Mouse (Mus musculus) MEL (cell line): ENCODE results near the gene Lexm. TPM values are rescaled to one million over a fixed set of nuclear protein-coding genes. Genes with fewer than 3 reads are reported as not detected.
A peak's percentile ranks its signal among the peaks of the same experiment; 100 is the strongest.

Source experiments
- DNase-seq: peaks from one replicate; pipeline ENCODE4 v3.0.0; 2011; ENCODE audit warnings: low read depth, low spot score
- H3K27ac ChIP-seq: 2 replicates; pipeline ENCODE4 v1.5.1; 2012; ENCODE audit warnings: low read depth, mild to moderate bottlenecking, control low read depth, low read length, moderate library complexity; ENCODE audit not compliant: control insufficient read depth
- H3K27me3 ChIP-seq, 2 experiments: fragments of 150-350 bp in 1 of 2; sonication (generic) in 1 of 2; 2 replicates each; pipeline ENCODE4 v1.6.1; 2012; ENCODE audit warnings: low read length in 2 of 2, mild to moderate bottlenecking in 2 of 2, improper control_type of control experiment in 1 of 2, moderate library complexity in 1 of 2; ENCODE audit not compliant: insufficient read depth in 2 of 2, control insufficient read depth in 1 of 2
- H3K36me3 ChIP-seq, 2 experiments: 2 replicates each; pipeline ENCODE4 v1.6.1; 2012 to 2014; ENCODE audit warnings: low read length in 2 of 2, improper control_type of control experiment in 1 of 2, inconsistent platforms in 1 of 2, mild to moderate bottlenecking in 1 of 2; ENCODE audit not compliant: insufficient read depth in 2 of 2, control insufficient read depth in 1 of 2
- H3K4me1 ChIP-seq, 2 experiments: fragments of 150-350 bp in 1 of 2; sonication (generic) in 1 of 2; 2 replicates each; pipeline ENCODE4 v1.6.1; 2012; ENCODE audit warnings: low read length in 2 of 2, improper control_type of control experiment in 1 of 2, mild to moderate bottlenecking in 1 of 2; ENCODE audit not compliant: insufficient read depth in 2 of 2, control insufficient read depth in 1 of 2
- H3K4me3 ChIP-seq, 2 experiments: fragments of 150-350 bp in 1 of 2; sonication (generic) in 1 of 2; 2 replicates each; pipeline ENCODE4 v1.5.1; 2012; ENCODE audit warnings: low read depth in 2 of 2, low read length in 2 of 2, mild to moderate bottlenecking in 2 of 2, moderate library complexity in 2 of 2, control low read depth in 1 of 2, improper control_type of control experiment in 1 of 2; ENCODE audit not compliant: control insufficient read depth in 1 of 2, insufficient read depth in 1 of 2
- H3K79me2 ChIP-seq: 2 replicates; pipeline ENCODE4 v1.6.1; 2012; ENCODE audit warnings: mild to moderate bottlenecking, low read length, moderate library complexity; ENCODE audit not compliant: control insufficient read depth, poor library complexity, insufficient read depth
- H3K9ac ChIP-seq: 2 replicates; pipeline ENCODE4 v1.6.1; 2012; ENCODE audit warnings: low read depth, mild to moderate bottlenecking, control low read depth, low read length, moderate library complexity; ENCODE audit not compliant: control insufficient read depth, poor library complexity, severe bottlenecking
- H3K9me3 ChIP-seq: fragments of 150-350 bp; sonication (generic); replicated peaks from 2 replicates; pipeline ENCODE4 v1.6.1; 2012; ENCODE audit warnings: mild to moderate bottlenecking, low read length, improper control_type of control experiment, moderate library complexity; ENCODE audit not compliant: insufficient read depth
- BHLHE40 ChIP-seq: IDR thresholded peaks from 2 replicates; pipeline ENCODE4 v1.6.1; 2012; ENCODE audit warnings: low read depth, mild to moderate bottlenecking, inconsistent platforms, low read length, improper control_type of control experiment, borderline replicate concordance
- CTCF ChIP-seq, 3 experiments: IDR thresholded peaks in 2 of 3; conservative IDR thresholded peaks in 1 of 3; 2 replicates each; pipeline ENCODE4 v1.5.1; 2011 to 2012; ENCODE audit warnings: low read length in 3 of 3, low read depth in 2 of 3, mild to moderate bottlenecking in 2 of 3, improper control_type of control experiment in 1 of 3, inconsistent platforms in 1 of 3, mixed read lengths in 1 of 3, moderate library complexity in 1 of 3; ENCODE audit not compliant: control insufficient read depth in 1 of 3, insufficient read depth in 1 of 3, poor library complexity in 1 of 3, severe bottlenecking in 1 of 3
- E2F4 ChIP-seq: IDR thresholded peaks from 2 replicates; pipeline ENCODE4 v1.6.1; 2011; ENCODE audit warnings: low read depth, low read length, improper control_type of control experiment, borderline replicate concordance
- EP300 ChIP-seq, 2 experiments: IDR thresholded peaks; 2 replicates each; pipeline ENCODE4 v1.6.1; 2011; ENCODE audit warnings: improper control_type of control experiment in 2 of 2, low read length in 2 of 2, low read depth in 1 of 2, mild to moderate bottlenecking in 1 of 2
- ETS1 ChIP-seq: IDR thresholded peaks from 2 replicates; pipeline ENCODE4 v1.6.1; 2012; ENCODE audit warnings: low read depth, mild to moderate bottlenecking, inconsistent platforms, low read length, improper control_type of control experiment, moderate library complexity
- GABPA ChIP-seq: IDR thresholded peaks from 2 replicates; pipeline ENCODE4 v1.6.1; 2012; ENCODE audit warnings: low read depth, mild to moderate bottlenecking, inconsistent platforms, low read length, improper control_type of control experiment, moderate library complexity
- GATA1 ChIP-seq: IDR thresholded peaks from 2 replicates; pipeline ENCODE4 v1.6.1; 2011; ENCODE audit warnings: low read depth, low read length, improper control_type of control experiment
- HCFC1 ChIP-seq: IDR thresholded peaks from 2 replicates; pipeline ENCODE4 v1.6.1; 2012; ENCODE audit warnings: low read depth, mild to moderate bottlenecking, inconsistent platforms, low read length, improper control_type of control experiment, moderate library complexity
- KAT2A ChIP-seq: conservative IDR thresholded peaks from 2 replicates; pipeline ENCODE4 v1.6.1; 2012; ENCODE audit warnings: low read depth, low read length, improper control_type of control experiment, inconsistent platforms
- MAFK ChIP-seq: IDR thresholded peaks from 2 replicates; pipeline ENCODE4 v1.6.1; 2011; ENCODE audit warnings: low read depth, mild to moderate bottlenecking, low read length, improper control_type of control experiment, borderline replicate concordance
- MXI1 ChIP-seq: IDR thresholded peaks from 2 replicates; pipeline ENCODE4 v1.6.1; 2011; ENCODE audit warnings: mild to moderate bottlenecking, low read depth, low read length, improper control_type of control experiment
- MYB ChIP-seq: IDR thresholded peaks from 2 replicates; pipeline ENCODE4 v1.6.1; 2011; ENCODE audit warnings: mild to moderate bottlenecking, low read depth, low read length, improper control_type of control experiment
- MYC ChIP-seq: IDR thresholded peaks from 2 replicates; pipeline ENCODE4 v1.6.1; 2011; ENCODE audit warnings: low read depth, mild to moderate bottlenecking, low read length, improper control_type of control experiment, moderate library complexity
- NELFE ChIP-seq: IDR thresholded peaks from 2 replicates; pipeline ENCODE4 v1.6.1; 2011; ENCODE audit warnings: low read depth, low read length, improper control_type of control experiment
- POLR2A ChIP-seq, 2 experiments: IDR thresholded peaks; 2 replicates each; pipeline ENCODE4 v1.6.1; 2011 to 2012; ENCODE audit warnings: low read length in 2 of 2, mild to moderate bottlenecking in 2 of 2, control low read depth in 1 of 2, improper control_type of control experiment in 1 of 2, low read depth in 1 of 2, moderate library complexity in 1 of 2; ENCODE audit not compliant: control insufficient read depth in 1 of 2, insufficient read depth in 1 of 2, poor library complexity in 1 of 2
- POLR2AphosphoS5 ChIP-seq: IDR thresholded peaks from 2 replicates; pipeline ENCODE4 v1.6.1; 2012; ENCODE audit warnings: low read depth, borderline replicate concordance, mild to moderate bottlenecking, inconsistent platforms, low read length, moderate library complexity, mixed read lengths
- RCOR1 ChIP-seq: IDR thresholded peaks from 2 replicates; pipeline ENCODE4 v1.6.1; 2012; ENCODE audit warnings: low read depth, mild to moderate bottlenecking, inconsistent platforms, low read length, improper control_type of control experiment
- SIN3A ChIP-seq: IDR thresholded peaks from 2 replicates; pipeline ENCODE4 v1.6.1; 2012; ENCODE audit warnings: low read length, improper control_type of control experiment, inconsistent platforms
- SMC3 ChIP-seq: IDR thresholded peaks from 2 replicates; pipeline ENCODE4 v1.6.1; 2011; ENCODE audit warnings: low read depth, low read length, improper control_type of control experiment
- TAL1 ChIP-seq: IDR thresholded peaks from 2 replicates; pipeline ENCODE4 v1.6.1; 2012; ENCODE audit warnings: mild to moderate bottlenecking, inconsistent platforms, low read length, moderate library complexity, mixed read lengths
- TBP ChIP-seq: IDR thresholded peaks from 2 replicates; pipeline ENCODE4 v1.8.0; 2011; ENCODE audit warnings: low read depth, low read length, improper control_type of control experiment
- TCF12 ChIP-seq: IDR thresholded peaks from 2 replicates; pipeline ENCODE4 v1.6.1; 2014; ENCODE audit warnings: low read depth, mild to moderate bottlenecking, inconsistent platforms, low read length, improper control_type of control experiment, moderate library complexity
- ZC3H11A ChIP-seq: IDR thresholded peaks from 2 replicates; pipeline ENCODE4 v1.6.1; 2012; ENCODE audit warnings: low read depth, mild to moderate bottlenecking, inconsistent platforms, low read length, improper control_type of control experiment
- ZMIZ1 ChIP-seq: IDR thresholded peaks from 2 replicates; pipeline ENCODE4 v1.6.1; 2012; ENCODE audit warnings: low read depth, mild to moderate bottlenecking, inconsistent platforms, low read length, improper control_type of control experiment, moderate library complexity
- ZNF384 ChIP-seq: IDR thresholded peaks from 2 replicates; pipeline ENCODE4 v1.6.1; 2012; ENCODE audit warnings: low read depth, mild to moderate bottlenecking, inconsistent platforms, low read length, improper control_type of control experiment
- polyA plus RNA-seq, 2 experiments: library from polyadenylated mRNA; stranded (reverse) in 1 of 2; unstranded in 1 of 2; fragments of >175 nt in 1 of 2; fragments of >200 nt in 1 of 2; gene quantifications; 2 replicates each; pipeline versions ENCODE4 v1.2.1 to v1.2.4; 2012; ENCODE audit warnings: low replicate concordance in 2 of 2, low read depth in 1 of 2; ENCODE audit not compliant: insufficient read length in 2 of 2, insufficient read depth in 1 of 2, missing spikeins in 1 of 2
- total RNA-seq: library from RNA; depleted of rRNA; stranded (reverse); fragments of 300-350 nt; gene quantifications from 2 replicates; pipeline ENCODE4 v1.2.3, GENCODE M21; 2012

The Lexm gene
- total and polyA plus RNA-seq, 3 experiments: 6.1 to 17.5 TPM; not detected in 1

DNA sequence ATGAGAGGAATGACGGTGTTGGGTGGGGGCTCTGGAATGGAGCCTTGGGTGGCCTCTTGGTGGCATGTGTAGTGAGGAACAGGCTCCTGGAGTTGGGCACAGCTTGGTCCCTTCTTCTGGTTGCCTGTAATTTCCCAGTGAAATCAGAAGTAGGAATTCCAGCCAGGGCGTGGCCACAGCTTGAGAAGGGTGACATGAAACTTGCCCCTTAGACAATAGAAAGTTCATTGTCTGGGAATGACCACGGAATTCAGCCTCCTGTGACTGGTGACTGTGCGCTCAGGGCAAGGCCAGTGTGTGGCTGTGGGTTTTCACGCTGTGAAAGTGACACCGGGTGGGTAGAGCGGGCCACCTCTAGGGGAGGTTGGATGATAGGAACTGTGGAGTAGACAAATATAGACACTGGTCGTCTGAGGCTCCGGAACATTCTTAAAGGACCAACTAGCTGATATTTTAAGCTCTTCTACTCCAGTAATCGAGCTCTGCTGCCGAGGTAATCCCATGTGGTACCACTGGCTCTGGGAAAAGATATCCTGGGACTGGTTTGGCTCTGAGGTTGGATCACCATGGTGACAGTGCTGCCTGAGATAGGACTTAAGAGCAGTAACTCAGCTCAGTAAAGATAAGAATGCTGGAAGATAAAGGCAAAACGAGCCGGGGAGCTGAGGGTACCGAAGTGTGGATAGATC is 35.7 kb downstream of the Lexm start:
- Histone ChIP-seq H3K36me3 (peaks cover 4 to 26% of the 10 kb centered on the region in 2 experiments), H3K27ac (no peak overlapping the region), H3K79me2 (no peaks in the 10 kb centered on the region), H3K27me3 (no peaks in the 10 kb centered on the region), H3K4me1 (peaks cover 18 to 30% of the 10 kb centered on the region in 2 experiments), H3K9me3 (no peaks in the 10 kb centered on the region), H3K4me3 (no peak overlapping the region), H3K9ac (no peak overlapping the region)
- no peak for DNase-seq
- TF ChIP-seq POLR2A (IDR thresholded peaks at IDR 0.05; ENCODE audit: control insufficient read depth in 1 of 2, insufficient read depth in 1 of 2, low read depth in 1 of 2, low read length in 2 of 2, poor library complexity in 1 of 2) (no peak), HCFC1 (no peak), ZMIZ1 (no peak), BHLHE40 (no peak), GATA1 (peak; percentile 63), ZC3H11A (no peak), KAT2A (no peak), NELFE (no peak), EP300 (IDR thresholded peaks at IDR 0.05; ENCODE audit: low read depth in 1 of 2, low read length in 2 of 2) (peak in 1 of 2 experiments; percentile 32; a peak in 1 of 4 replicates), POLR2AphosphoS5 (no peak), ZNF384 (no peak), TCF12 (0 out of 2 replicates have a peak, but pooled peaks have one; percentile 20), E2F4 (no peak), ETS1 (0 out of 2 replicates have a peak, but pooled peaks have one; percentile 10), MYB (no peak), RCOR1 (no peak), TBP (no peak), TAL1 (no peak), SMC3 (no peak), CTCF (IDR thresholded peaks at IDR 0.05 in 2 of 3, conservative IDR thresholded peaks at IDR 0.05 in 1 of 3; ENCODE audit: control insufficient read depth in 1 of 3, insufficient read depth in 1 of 3, low read depth in 2 of 3, low read length in 3 of 3, poor library complexity in 1 of 3, severe bottlenecking in 1 of 3) (no peak), SIN3A (no peak), MAFK (no peak)

- Histone ChIP-seq H3K27ac (no peak overlapping the region), H3K79me2 (no peaks in the 10 kb centered on the region), H3K9me3 (no peaks in the 10 kb centered on the region), H3K4me1 (peaks cover 15 to 22% of the 10 kb centered on the region in 2 experiments), H3K9ac (no peak overlapping the region), H3K36me3 (peaks cover 4 to 21% of the 10 kb centered on the region in 2 experiments), H3K27me3 (no peaks in the 10 kb centered on the region), H3K4me3 (no peak overlapping the region)
- TF ChIP-seq SIN3A (no peak), HCFC1 (no peak), RCOR1 (no peak), POLR2A (IDR thresholded peaks at IDR 0.05; ENCODE audit: control insufficient read depth in 1 of 2, insufficient read depth in 1 of 2, low read depth in 1 of 2, low read length in 2 of 2, poor library complexity in 1 of 2) (no peak), MXI1 (no peak), GABPA (no peak), NELFE (no peak), MYC (no peak), EP300 (IDR thresholded peaks at IDR 0.05; ENCODE audit: low read depth in 1 of 2, low read length in 2 of 2) (no peak), TAL1 (no peak)
- no peak for DNase-seq
These were observed 39.5 kb downstream of the Lexm start for GRCm38 (mm10) chr4:106577511-106577910.
